Mouse (Mus musculus) midbrain, embryonic 14.5 days (tissue): ENCODE measurements around the gene Accsl. TPM values are rescaled to one million over a fixed set of nuclear protein-coding genes. Genes with fewer than 3 reads are reported as not detected.

ENCODE experiments used
- ATAC-seq: fragments of 200-750 bp; cut with Nextera tagmentation; 2 replicates; pipeline ENCODE4 v1.8.0; 2017; ENCODE audit warnings: moderate number of reproducible peaks, moderate library complexity; ENCODE audit not compliant: low FRiP score, low TSS enrichment
- DNase-seq: peaks from one replicate; pipeline ENCODE4 v3.0.0-alpha.2; 2015
- H3K27ac ChIP-seq: fragments of 300-500 bp; sonication (generic); replicated peaks from 2 replicates; pipeline ENCODE4 v1.5.1; 2014; ENCODE audit warnings: mild to moderate bottlenecking, low read depth, low read length, moderate library complexity
- H3K27me3 ChIP-seq: fragments of 300-500 bp; sonication (generic); 2 replicates; pipeline ENCODE4 v1.6.1; 2014; ENCODE audit warnings: low read length, control low read depth, mixed read lengths; ENCODE audit not compliant: control insufficient read depth, insufficient read depth
- H3K36me3 ChIP-seq: fragments of 300-500 bp; sonication (generic); 2 replicates; pipeline ENCODE4 v1.6.1; 2014; ENCODE audit warnings: low read length, control low read depth; ENCODE audit not compliant: control insufficient read depth, insufficient read depth
- H3K4me1 ChIP-seq: fragments of 300-500 bp; sonication (generic); 2 replicates; pipeline ENCODE4 v1.6.1; 2014; ENCODE audit warnings: mild to moderate bottlenecking, antibody characterized with exemption, low read length, control low read depth; ENCODE audit not compliant: control insufficient read depth, insufficient read depth
- H3K4me2 ChIP-seq: fragments of 300-500 bp; sonication (generic); 2 replicates; pipeline ENCODE4 v1.6.1; 2014; ENCODE audit warnings: mild to moderate bottlenecking, low read length, moderate library complexity
- H3K4me3 ChIP-seq: fragments of 300-500 bp; sonication (generic); replicated peaks from 2 replicates; pipeline ENCODE4 v1.5.1; 2014; ENCODE audit warnings: low read depth, low read length
- H3K9ac ChIP-seq: fragments of 300-500 bp; sonication (generic); replicated peaks from 2 replicates; pipeline ENCODE4 v1.6.1; 2014; ENCODE audit warnings: mild to moderate bottlenecking, low read length, moderate library complexity
- H3K9me3 ChIP-seq: fragments of 300-500 bp; sonication (generic); 2 replicates; pipeline ENCODE4 v1.6.1; 2016; ENCODE audit warnings: low read length, control low read depth, mixed read lengths; ENCODE audit not compliant: control insufficient read depth
- WGBS: fragments of 180-500 bp; shearing (Covaris S2); extraction: QIAGEN DNeasy Blood & Tissue Kit; methylation state at CpG from one replicate; pipeline ENCODE4 v1.1.7; 2014; 5-methylcytosine and 5-hydroxymethylcytosine counted together
- polyA plus RNA-seq: library from polyadenylated mRNA; unstranded; fragments of >200 nt; fragmentation: Nextera tagmentation; extraction: Ambion mirVana; gene quantifications from 2 replicates; pipeline ENCODE4 v1.2.1, GENCODE M21; 2014

The Accsl gene
- polyA plus RNA-seq, 1 experiment from 2014 or later: 0.18 TPM

DNA sequence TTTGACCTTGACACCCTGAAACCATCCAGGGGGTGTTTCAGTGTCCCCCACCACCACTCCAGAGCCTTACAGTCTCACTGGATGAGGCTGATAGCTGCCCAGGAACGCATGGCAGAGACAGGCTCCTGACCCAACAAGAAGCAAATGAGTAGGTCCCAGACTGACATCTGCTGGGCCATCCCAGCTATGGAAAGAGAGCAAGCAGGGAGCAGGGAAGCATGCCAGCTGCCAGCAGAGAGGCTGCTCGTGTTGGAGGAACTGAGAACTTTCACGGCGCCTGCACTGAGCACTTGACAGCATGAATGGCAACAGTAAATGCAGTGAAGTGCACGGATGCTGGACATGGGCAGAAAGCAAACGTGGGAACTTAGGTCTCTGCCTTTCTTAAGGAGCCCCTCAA, 28.8 kb downstream of the Accsl start:
- Histone ChIP-seq H3K4me1 (no peaks in the 10 kb centered on the region), H3K27ac (no peak overlapping the region), H3K27me3 (no peaks in the 10 kb centered on the region), H3K4me2 (no peak overlapping the region), H3K9me3 (no peaks in the 10 kb centered on the region), H3K36me3 (peaks cover 64% of the 10 kb centered on the region), H3K9ac (no peak overlapping the region), H3K4me3 (no peak overlapping the region)
- no peak for DNase-seq
- 84% methylated on average over 6 of the region's 6 CpGs for WGBS
- no peak for ATAC-seq

DNA sequence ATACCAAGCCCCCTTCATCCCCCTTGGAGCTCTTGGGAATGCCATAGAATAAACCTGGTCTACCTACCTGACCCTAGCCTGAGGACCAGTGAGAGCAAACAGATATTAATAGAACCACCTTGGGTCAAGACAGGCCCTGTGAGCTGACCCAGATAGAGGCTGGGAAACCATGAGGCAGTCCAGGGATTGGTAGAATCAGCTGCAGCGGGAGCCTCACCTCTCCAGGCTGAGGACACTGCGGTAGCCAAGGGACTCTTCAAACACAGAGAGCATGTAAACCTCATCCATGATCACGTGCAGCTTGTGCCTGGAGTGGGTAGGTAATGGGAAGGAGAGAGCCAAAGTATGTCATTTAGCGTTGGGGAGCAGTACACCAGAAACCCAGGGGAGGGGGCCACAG, 30.0 kb downstream of the Accsl start:
- 94% methylated on average over 4 of the region's 4 CpGs for WGBS
- Histone ChIP-seq H3K4me1 (no peaks in the 10 kb centered on the region), H3K9me3 (no peaks in the 10 kb centered on the region), H3K9ac (no peak overlapping the region), H3K36me3 (peaks cover 55% of the 10 kb centered on the region), H3K27ac (no peak overlapping the region), H3K4me3 (no peak overlapping the region), H3K27me3 (no peaks in the 10 kb centered on the region), H3K4me2 (no peak overlapping the region)
- ATAC-seq (no peak), DNase-seq (no peak)

DNA sequence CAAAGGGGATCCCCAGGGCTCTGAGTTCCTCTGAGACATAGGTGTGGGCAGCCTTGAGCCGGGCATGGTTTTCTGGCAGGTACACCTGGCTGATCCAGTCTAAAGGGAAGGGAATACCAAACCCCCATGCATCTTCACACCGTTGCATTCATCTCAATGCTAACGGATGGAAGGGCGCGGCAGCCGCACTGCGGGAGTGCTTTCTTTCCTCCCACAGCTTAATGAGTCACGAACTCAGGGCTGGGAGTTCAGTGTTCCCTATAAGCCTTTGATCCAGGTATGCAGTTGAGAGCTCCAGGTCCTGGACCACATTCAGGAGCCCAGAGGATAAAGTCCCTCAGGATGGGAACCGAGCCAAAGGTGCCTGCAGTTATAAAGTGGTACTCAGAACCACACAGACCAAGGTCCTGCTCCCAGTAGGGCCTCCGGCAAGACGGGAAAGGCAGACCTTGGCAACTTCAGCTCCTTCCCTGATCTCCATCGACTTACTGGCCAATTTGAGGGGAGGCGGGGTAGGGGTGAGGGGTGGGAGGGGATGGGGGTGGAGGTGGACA, 32.6 kb downstream of the Accsl start:
- Histone ChIP-seq H3K4me2 (no peak overlapping the region), H3K27ac (no peak overlapping the region), H3K36me3 (peaks cover 40% of the 10 kb centered on the region), H3K27me3 (no peaks in the 10 kb centered on the region), H3K4me3 (no peak overlapping the region), H3K9me3 (no peaks in the 10 kb centered on the region), H3K4me1 (no peaks in the 10 kb centered on the region), H3K9ac (no peak overlapping the region)
- DNase-seq (no peak), ATAC-seq (no peak)
- WGBS: 73% methylated on average over 13 of the region's 13 CpGs

DNA sequence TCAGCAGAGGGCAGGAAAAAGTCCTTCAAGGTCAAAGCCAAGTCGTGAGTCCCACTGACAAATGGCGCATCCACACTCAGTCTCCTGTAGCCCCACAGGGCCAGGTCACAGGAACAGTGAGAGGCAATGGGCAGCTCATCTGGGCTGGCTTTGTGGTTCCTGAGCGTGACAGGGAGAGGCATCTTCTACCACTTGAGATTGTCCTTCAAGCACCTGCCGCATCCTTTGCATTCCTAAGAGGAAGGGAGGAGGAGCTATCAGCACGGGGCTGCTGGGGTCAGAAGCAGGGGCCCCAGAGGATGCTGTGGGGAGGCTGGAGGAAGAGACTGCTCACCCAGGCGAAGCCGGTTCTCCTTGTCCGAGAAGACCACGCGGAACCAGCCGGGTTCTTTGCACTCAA, 33.4 kb downstream of the Accsl start:
- H3K27ac ChIP-seq: no peak overlapping the region
- H3K4me2 ChIP-seq: no peak overlapping the region
- DNase-seq (no peak), ATAC-seq (no peak)
- H3K9ac ChIP-seq: no peak overlapping the region
- H3K36me3 ChIP-seq: peaks cover 33% of the 10 kb centered on the region
- no peaks in the 10 kb centered on the region for H3K27me3 ChIP-seq
- H3K4me3 ChIP-seq: no peak overlapping the region
- H3K4me1 ChIP-seq: no peaks in the 10 kb centered on the region
- H3K9me3 ChIP-seq: no peaks in the 10 kb centered on the region
- 80% methylated on average over 11 of the region's 11 CpGs for WGBS

DNA sequence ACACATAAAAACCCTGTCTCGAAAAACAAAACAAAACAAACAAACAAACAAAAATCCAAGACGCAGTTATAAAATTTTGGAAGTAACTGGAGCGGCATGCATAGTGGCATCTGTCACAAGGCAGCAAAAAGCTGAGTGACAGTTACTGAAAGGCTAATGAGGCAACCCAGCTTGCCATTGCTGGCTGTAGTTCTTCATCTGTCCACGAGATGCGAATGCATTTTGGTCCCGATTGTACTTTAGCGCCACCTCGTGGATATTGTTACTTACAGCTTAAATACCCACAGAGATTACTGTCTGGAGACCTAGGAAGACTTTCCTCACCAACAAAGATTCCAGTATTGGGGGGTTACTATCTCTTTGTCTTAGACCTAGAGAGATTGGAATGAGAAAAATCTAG, 45.4 kb downstream of the Accsl start:
- 19% methylated on average over 8 of the region's 8 CpGs for WGBS
- peak; percentile 96 for DNase-seq

DNA sequence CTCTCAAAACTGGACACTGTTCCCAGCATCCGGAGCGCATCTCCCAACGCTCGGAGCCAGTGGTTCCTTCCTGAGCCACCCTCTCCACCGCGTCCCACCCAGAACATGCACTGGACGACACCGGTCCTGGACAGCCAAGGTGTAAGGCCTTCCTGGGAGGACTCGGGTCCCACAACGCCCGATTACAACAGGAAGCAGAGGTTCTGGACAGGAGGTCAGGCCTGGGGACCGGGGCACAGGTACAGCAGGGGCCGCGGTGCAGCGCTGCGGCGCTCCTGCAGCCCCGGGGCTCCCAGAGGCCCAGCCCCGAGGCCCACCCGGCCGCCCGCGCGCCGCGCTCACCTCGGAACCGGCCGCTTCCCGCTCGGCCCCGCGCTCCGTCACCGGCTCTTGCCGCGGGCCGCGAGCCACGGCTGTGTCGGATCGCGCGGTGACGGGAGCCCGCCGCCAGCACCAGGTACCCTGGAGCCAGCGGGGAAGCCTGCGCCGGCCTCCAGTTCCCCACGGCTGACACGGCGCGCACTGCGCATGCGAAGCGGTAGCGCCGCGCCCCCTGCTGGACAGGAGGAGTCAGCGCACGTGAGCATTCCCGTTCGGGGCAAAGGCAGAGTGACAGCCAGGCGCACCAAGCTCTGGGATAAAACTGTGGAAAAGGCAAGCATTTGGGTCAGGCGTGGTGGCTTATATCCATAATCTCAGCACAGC, 46.8 kb downstream of the Accsl start, which contains the start of gene Ext2:
Gene Ext2, minus strand, starts transcription at position 524 of the 705 bp plus-strand sequence.
- Histone ChIP-seq H3K9me3 (no peaks in the 10 kb centered on the region), H3K27ac (peak within 1 kb of the TSS; percentile 63), H3K4me1 (peaks cover 8% of the 10 kb centered on the region), H3K36me3 (0 out of 2 replicates have a peak, but pooled peaks cover 5% of the 10 kb centered on the region), H3K4me2 (peak within 1 kb of the TSS; percentile 71), H3K9ac (peak within 1 kb of the TSS; percentile 98), H3K27me3 (no peaks in the 10 kb centered on the region), H3K4me3 (peak within 1 kb of the TSS; percentile 91)
- peak; percentile 93 for ATAC-seq
- WGBS: under 1% methylated on average over 66 of the region's 66 CpGs
- DNase-seq: peak; percentile 96

More for the DNA sequence above, 45.4 kb downstream of the Accsl start:
- Histone ChIP-seq H3K9ac (no peak overlapping the region), H3K9me3 (no peaks in the 10 kb centered on the region), H3K4me2 (no peak overlapping the region), H3K4me1 (peaks cover 8% of the 10 kb centered on the region), H3K36me3 (0 out of 2 replicates have a peak, but pooled peaks cover 1% of the 10 kb centered on the region), H3K4me3 (no peak overlapping the region), H3K27ac (no peak overlapping the region), H3K27me3 (no peaks in the 10 kb centered on the region)
- 0 out of 2 replicates have a peak, but pooled peaks have one; percentile 13 for ATAC-seq

DNA sequence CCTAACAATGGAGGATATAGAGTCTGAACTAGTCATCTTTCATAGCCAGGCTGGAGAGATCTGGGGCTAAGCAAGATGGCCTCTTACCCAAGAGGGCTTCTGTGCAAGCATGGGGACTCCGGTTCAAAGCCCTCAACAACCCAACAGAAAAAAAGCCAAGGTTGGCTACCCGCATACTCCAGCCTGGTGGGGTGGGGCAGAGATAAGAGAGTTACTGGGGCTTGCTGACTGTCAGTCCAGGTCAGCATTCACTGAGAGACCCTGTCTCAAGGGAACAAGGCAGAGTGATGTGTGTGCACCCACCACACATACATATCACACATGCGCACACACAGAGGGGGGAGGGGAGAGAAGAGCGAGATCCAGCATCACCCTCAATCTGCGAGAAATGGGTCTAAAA, 51.2 kb downstream of the Accsl start:
- Histone ChIP-seq H3K4me1 (peaks cover 8% of the 10 kb centered on the region), H3K4me3 (no peak overlapping the region), H3K27ac (no peak overlapping the region), H3K36me3 (peaks cover 13% of the 10 kb centered on the region), H3K9me3 (no peaks in the 10 kb centered on the region), H3K9ac (no peak overlapping the region), H3K27me3 (no peaks in the 10 kb centered on the region), H3K4me2 (no peak overlapping the region)
- WGBS: 95% methylated on average over 5 of the region's 5 CpGs
- ATAC-seq (no peak), DNase-seq (no peak)

DNA sequence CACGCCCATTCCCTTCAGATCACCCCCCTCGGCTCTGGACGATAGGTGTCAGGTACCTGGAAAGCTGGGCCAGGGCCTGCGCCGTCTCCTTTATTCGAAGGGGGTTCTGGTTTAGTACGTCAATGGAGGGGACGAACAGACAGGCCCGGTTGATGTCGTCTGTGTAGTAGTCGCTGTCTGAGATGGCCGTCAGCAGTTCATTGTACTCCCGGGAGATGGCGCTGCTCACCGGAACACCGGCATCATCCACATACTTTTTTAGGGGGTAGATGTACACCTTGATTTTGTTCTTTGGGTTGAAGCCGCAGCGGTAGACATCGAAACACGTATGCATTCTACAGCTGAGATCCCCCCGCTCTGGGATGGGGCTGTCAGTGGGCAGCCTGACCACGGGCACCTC, 55.6 kb downstream of the Accsl start:
- no peak overlapping the region for H3K27ac ChIP-seq
- DNase-seq: no peak
- no peaks in the 10 kb centered on the region for H3K4me1 ChIP-seq
- no peak overlapping the region for H3K9ac ChIP-seq
- WGBS: 94% methylated on average over 22 of the region's 22 CpGs
- no peaks in the 10 kb centered on the region for H3K27me3 ChIP-seq
- no peaks in the 10 kb centered on the region for H3K9me3 ChIP-seq
- no peak overlapping the region for H3K4me3 ChIP-seq
- H3K4me2 ChIP-seq: no peak overlapping the region
- peaks cover 44% of the 10 kb centered on the region for H3K36me3 ChIP-seq
- ATAC-seq: no peak

DNA sequence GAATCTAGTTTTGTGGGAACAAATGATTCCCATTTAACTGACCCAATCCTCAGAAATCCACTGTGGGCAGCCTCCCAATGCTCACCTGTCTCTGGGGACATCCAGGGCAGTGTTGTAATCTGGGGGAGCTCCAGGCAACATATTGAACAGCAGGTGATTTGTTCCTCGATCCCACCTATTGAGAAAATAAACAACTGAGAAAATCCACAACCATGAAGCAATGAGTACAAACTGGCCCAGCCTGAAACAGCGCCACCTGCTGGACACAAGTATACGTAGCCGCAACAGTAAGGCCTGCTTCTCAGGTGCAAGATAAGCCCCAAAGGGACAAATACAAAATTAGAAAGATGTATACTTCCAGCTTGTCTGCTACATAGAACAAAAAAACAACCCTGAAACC, 57.1 kb downstream of the Accsl start:
- H3K4me3 ChIP-seq: no peak overlapping the region
- no peak overlapping the region for H3K9ac ChIP-seq
- H3K4me2 ChIP-seq: no peak overlapping the region
- WGBS: 34% methylated on average over 4 of the region's 4 CpGs
- H3K27me3 ChIP-seq: no peaks in the 10 kb centered on the region
- peaks cover 53% of the 10 kb centered on the region for H3K36me3 ChIP-seq
- no peak overlapping the region for H3K27ac ChIP-seq
- DNase-seq (peak; percentile 78), ATAC-seq (no peak)
- H3K4me1 ChIP-seq: no peaks in the 10 kb centered on the region
- no peaks in the 10 kb centered on the region for H3K9me3 ChIP-seq
